Mouse (Mus musculus): Measurements from ENCODE around the gene Itga2b.
"Not testable (repeated sequence)": the region's sequence is repeated elsewhere in the genome, so short reads cannot be mapped to it uniquely, and the experiment has no call there.

Itga2b gene

GRCm38 (mm10) chr11:102410345-102410744 lies 59.6 kb downstream of the Itga2b start:
- DNase-seq: not testable (repeated sequence)

- no peak for DNase-seq
Observed at GRCm38 (mm10) chr11:102409795-102410330, 60.1 kb downstream of the Itga2b start.

- DNase-seq: no peak
Observed at GRCm38 (mm10) chr11:102408888-102409794, 60.8 kb downstream of the Itga2b start.

GRCm38 (mm10) chr11:102408344-102408876 lies 61.5 kb downstream of the Itga2b start:
- DNase-seq: peak; percentile 96 to 97

- DNase-seq: no peak
Observed at GRCm38 (mm10) chr11:102407834-102408215, 62.1 kb downstream of the Itga2b start, which contains the start of gene Slc25a39. Slc25a39 (minus strand) TSS chr11:102407946.

GRCm38 (mm10) chr11:102406900-102407833 lies 62.8 kb downstream of the Itga2b start:
- peak; percentile 95 to 99 for DNase-seq

GRCm38 (mm10) chr11:102406401-102406800 lies 63.5 kb downstream of the Itga2b start:
- peak; percentile 32 to 47 for DNase-seq

- DNase-seq: peak; percentile 22 to 27
Observed at GRCm38 (mm10) chr11:102405544-102406285, 64.2 kb downstream of the Itga2b start.

GRCm38 (mm10) chr11:102404161-102405010 lies 65.5 kb downstream of the Itga2b start:
- peak; percentile 32 to 33 for DNase-seq

- DNase-seq: peak; percentile 29 to 32
Observed at GRCm38 (mm10) chr11:102403657-102404056, 66.3 kb downstream of the Itga2b start.
